Mouse (Mus musculus) MN1 (cell line): ENCODE measurements around the gene Etv3.
"Not testable (repeated sequence)": the region's sequence is repeated elsewhere in the genome, so short reads cannot be mapped to it uniquely, and the experiment has no call there.

Experiments
- DNase-seq: peaks from one replicate; pipeline ENCODE4 v3.0.0-alpha.2; 2016; ENCODE audit warnings: low spot score

Gene Etv3

DNA sequence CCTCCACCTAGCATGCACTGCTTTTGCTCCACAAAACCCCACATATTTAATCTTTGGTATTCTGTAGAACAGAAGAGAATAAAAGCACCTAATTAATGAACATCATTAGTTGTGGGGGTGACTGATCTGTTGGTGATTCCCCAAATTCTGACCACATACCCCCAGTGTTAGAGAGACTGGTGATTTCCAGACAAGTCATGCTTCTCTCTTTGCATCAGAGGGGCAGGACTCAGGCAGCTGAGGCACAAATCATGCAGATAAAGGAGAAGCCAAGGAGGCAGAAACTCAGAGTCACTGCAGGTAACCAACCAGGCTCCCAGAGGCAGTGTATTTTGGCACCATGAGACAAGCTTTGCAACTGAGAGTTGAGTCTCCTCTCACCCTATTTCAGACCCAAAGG is 6.8 kb upstream of the Etv3 start:
- no peak for DNase-seq

DNA sequence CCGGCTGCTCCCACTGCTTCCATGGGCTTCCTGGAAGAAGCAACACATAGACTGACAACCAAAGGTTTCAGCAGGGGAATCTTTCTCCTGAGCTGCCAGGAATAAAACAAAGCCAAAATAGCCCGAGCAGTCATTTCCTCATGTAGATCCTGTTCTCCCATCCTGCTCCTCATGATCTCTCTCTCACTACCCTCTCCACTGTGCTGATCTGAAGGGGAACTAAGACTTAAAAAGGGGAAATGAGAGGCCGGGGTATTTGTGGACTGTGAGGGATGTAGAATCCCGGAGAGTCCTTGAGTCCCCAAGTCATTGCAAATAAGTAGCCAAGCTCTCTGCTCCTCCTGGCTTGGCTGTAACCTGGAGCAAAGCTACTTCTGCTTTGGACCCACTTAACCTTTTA is 4.1 kb upstream of the Etv3 start:
- DNase-seq = no peak

DNA sequence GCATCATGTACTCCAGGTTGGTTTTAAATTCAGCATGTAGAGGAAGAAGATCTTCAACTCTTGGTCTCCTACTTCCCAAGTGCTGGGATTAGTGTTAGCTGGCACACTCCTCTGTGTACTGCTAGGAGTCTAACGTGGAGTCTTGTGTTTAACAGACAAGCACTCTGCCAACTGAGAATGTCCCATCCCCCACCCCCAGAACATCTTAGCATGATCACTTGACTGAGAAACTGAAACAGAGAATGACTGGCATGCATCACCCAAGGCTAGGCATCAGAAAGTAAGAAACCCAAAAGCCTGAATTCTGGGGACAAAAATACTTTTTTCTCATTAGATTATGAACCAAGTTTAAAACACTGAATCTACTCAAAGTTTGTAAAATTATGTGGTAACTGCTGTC is 3.4 kb upstream of the Etv3 start:
- no peak for DNase-seq

DNA sequence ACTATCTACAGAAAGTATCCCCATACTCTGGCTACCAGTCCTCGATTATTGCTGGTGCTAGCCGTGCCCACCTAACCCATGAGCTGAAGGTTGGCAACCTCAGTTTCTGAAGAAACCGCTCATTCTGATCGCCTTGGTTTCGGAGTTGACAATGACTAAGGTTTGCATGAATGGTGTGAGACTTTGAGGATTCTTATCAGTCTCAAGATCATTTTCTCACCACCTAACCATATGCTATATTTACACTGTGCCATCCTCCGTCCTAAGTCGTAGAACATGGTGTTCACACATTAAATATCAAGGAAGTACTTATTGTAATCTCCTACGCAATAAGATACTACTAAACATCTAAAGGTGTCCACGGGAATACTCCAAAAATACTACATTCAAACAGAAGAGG is 1.5 kb upstream of the Etv3 start:
- DNase-seq = no peak

DNA sequence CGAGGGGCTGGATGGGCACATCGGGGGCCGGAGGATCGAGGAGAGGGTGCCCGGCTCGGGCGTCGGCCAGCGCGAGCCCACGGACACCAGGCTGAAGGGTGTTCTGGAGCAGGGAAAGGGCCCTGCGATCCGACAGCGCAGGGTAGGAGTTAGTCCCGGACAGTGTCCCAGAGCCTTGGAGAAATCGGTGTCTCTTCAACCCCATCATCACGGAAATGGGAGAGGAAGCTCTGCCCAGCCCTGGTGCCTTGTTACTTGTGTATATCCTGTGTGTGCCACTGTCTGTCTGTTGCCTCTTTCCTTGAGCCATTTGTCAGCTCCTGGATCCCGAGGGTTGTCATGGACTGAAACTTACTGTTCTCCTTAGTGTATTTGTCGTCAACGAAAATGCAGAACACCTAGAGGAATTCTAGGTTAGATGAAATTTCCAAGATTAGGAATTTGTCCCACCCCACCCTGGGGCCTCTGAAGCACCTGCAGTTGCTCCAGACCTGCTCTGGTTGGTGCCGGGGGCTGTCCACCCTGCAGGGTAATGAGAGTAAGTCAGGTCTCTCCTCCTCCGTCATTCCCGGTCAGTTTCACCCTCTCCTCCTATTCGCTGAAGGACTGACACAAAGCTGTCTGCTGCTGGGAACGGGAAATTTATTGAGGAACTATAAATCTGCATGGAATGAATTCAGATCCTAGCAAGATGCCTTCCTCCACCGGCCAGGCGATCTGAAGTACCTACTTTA is 797 bp downstream of the Etv3 start:
- peak; percentile 45 for DNase-seq

DNA sequence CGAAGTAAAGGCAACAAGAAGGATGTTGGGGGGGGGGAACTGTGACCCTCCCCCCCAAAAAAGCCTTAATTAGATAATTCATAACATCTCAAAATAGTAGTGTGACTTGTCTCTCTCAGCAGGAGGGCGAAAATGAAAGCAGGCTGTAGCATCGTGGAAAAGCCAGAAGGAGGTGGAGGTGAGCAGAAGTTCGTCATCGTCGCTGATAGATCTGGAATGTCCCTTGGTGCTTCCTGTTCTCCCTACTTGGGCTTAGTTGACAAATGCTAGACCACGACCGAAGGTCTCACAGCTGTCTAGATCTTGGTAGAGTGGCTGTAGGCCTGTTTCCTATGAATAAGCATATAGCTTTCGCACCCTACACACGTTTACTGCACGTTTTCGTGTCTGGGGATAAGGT is 1.9 kb downstream of the Etv3 start:
- DNase-seq = no peak

DNA sequence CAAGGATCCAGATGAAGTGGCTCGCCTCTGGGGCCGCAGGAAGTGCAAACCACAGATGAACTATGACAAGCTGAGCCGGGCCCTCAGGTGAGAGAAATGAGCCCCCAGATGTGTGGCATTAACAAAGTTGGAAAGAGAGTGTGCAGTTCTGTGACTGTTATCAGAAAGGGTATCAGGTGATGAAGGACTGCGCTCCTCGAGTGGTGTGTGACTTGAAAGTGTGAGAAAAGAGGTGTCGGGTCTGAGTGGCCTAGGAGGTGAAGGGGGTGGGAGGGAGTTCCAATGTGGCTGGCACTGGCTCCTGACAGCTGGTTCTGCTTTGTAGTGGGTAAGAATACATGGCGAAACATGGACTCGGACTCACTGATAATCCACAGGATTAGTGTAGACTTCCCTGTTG is 2.8 kb downstream of the Etv3 start:
- no peak for DNase-seq

DNA sequence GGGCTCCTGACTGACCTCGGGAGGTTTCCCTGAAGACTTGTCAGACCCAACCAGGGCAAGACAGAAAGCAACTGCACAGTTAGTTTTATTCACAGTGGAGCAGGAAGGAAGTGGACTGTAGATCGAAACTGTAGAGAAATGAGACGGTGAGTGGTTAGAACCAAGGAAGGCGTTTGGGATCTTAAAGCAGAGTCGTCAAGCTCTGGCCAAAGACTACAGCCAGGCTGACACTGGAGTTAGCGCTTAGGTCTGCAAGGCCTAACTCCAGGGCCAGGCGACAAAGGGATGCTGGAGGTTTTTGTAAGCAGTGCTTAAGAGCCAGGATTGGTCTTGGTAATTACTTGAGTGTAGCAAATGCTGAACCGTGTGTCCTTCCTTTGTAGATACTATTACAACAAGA is 3.6 kb downstream of the Etv3 start:
- DNase-seq = no peak

DNA sequence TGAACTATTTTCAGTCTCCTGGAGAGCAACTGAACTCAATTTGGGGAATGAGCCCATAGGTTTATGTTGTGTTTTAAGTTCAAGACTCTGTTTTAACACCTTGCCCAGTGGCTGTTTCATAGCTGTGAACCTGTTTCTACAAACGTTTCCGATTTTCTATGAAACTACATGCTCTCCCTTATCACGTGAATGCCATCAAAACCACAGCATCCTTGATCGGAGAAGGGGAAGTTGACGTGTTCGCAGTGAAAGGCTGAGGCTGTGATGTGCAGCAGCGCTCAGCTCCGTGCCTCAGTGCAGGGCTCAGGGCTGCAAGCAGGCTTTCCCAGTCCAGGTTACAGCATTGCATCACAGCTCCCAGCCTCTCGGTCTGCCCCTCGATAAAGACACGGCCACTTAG is 4.4 kb downstream of the Etv3 start:
- no peak for DNase-seq

DNA sequence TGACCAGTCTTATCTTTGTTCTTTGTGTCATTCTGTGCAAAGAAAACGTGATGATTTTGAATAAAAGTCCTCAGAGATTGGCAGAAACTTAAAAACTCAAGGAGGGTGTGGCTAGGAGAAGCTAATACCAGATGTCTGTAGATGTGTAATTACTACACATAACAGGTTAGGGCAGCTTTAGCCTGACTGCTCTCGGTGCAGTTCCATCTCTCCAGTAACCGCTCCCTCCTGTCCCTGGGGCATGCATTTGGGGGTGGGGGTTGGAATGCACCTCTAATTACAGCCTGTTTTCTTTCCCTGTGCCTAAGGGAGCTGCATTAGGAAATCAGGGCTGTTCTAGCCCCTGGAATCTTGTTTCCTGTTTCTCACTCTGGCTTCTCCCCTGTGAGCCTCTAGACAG is 5.0 kb downstream of the Etv3 start:
- no peak for DNase-seq

DNA sequence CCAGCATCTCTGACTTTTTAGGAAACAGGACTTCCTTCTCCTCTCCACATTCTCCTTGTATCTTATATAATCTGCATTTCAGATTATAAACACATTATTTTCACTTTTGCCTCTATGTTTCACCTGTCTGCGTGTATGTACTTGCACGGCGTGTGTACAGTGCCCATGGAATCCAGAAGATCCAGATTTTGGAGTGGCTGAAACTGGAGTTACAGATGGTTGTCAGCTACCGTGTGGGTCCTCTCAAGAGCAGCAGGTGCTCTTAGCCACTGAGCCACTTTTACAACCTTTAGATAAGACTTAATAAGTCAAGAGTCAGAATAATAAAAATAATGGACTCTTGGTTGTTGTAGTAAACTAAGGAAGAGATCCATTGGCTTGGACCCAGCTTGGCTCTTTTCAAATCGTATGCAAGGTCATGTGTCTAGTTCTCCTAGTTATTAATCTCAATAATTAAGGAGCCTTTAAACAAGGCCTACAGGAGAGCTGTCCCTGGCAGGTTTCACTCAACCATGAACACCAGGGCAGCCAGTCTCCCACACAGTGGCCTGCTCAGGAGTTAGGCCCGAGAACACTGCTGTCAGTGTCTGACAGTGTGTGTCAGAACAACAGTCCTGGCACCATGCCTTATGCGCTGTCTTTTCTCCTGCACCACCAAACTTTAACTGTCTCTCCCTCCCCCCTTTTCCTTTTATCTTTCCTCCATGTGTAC is 8.6 kb downstream of the Etv3 start:
- DNase-seq = no peak

DNA sequence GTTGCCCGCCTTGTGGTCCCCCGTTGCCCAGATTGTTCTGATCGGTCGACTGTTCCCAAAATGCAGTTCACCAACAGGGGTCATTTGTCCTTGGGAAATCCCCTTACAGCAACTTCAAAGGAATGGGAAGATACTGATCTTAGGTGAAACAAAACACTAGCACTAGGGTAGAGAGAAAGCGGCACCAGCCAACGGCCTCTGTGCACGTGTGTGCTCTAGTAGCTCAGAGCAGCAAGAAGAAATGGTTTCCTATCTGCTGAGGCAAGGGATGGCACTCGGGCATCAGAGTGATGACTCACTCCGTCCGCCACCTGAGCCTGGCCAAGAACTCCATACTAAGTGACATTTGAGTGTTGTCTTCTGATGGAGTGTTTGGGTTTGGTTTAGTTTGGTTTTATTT is 12.8 kb downstream of the Etv3 start:
- DNase-seq = no peak

DNA sequence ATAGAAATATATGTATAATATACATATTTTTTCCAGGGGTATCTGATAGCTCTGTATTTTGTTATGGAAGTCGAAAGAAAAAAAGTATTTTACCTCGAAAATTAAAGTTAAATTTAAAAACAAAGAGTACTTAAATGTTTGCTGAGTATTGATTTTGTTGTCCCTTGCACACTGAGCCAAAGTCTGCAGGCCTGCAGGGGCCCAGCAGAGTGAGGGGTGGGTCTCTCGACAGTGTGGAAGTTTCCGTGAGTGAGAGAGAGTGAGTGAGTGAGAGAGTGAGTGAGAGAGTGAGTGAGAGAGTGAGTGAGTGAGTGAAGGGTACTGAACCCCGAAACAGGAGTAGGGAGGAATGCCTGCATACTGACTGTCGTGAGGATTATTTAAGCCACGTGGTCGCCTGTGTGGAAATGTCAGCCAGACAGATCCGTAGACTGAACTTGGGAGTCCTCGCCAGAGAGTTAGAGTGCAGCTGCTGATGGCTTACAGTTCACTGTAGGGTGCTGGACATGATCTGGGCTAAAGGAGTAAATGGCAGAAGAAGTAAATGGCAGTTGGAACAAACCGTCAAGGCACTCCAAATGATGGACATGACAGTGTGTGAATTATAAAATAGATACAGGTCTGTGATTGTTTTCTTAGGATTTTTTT is 14.9 kb downstream of the Etv3 start:
- DNase-seq = no peak

DNA sequence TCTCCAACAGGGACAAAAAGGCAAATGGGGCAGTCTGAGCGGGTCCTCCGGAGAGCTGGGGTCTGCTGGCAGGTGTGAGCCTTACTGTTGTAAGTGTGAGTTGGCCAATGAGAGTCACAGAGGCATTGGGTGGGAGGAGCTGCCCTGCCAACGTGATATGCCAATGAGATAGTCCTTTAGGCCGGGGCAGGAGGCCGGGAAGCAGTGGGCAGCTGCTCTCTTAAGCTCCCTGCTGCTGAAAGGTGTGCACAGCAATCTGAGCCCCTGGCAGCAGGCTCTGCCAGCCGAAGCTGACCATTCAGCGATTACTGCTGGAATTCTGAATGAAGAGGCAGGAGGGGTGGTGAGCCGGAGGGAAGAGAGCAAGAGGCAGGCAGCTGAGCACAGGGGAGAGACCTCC is 15.5 kb downstream of the Etv3 start:
- DNase-seq = no peak

DNA sequence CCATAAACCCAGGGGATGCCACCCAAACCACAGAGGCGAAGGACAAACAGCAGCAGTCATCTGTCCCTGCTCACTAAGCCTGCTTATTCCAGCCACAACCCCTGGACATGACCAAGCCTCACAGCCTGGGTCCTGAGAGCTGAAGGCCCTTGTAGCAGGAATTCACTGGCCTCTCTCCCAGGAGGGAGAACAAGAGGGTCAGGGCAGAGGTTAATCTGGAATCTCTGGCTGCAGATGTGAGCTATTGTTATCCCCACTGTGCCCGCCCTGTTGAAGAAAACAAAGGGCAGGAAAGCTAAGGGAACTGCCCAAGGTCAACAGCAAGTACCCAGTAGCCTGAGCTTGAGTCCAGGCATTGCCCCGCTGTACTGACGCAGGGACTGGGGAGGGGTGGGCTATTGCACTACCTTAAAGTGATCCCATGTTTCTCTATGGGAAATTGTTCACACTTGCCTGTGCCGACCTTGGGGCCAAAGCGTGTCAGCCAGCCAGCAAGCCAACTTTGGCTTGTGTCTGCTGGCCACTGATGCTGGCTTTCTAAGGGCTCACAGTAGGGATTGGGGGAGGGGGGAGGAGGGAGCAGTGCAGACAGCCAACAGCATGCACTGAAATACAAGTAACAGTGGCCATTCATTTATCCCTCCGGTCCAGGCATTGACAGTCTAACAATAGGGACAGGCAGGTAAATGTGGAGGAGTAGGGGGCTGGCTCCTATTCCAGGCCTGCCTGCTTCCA is 17.4 kb downstream of the Etv3 start:
- DNase-seq = no peak

DNA sequence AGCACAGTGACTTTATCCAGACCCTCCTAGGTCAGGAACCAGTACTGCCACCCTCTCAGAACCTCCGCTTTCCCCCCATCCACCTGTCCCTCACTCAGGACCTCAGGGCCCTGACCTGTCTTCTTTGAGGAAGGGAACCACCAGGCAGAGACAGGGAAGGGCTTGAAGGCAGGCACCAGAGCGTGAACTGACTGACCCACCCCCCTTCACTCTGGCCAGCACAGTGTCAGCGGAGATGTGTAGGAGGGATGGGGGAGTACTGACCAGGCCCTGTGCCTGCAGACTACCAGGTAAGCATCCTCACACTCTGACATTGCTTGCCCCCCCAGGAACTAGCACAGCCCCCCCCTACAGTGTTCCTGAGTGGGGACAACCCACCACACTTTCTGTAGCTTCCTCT is 20.3 kb downstream of the Etv3 start:
- DNase-seq = no peak

DNA sequence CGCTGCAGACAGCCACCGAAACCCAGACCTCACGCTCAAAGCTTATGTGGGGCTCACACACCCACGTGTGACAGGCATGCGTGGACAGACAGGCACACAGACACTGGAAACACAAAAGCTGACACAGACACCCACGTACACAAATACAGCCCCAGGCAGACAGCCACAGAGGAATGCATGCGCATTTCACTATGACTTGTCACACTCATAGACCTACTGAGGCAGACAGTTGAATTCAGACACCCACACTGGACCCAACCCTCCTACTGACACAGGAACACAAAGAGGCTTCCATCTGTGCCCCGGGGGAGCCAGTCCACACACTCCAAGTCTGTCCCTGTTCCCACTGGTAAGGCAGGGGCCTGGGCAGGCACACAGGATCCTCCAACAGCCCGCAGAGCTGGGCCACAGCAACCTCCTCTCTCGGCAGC is 21.1 kb downstream of the Etv3 start:
- DNase-seq = no peak

DNA sequence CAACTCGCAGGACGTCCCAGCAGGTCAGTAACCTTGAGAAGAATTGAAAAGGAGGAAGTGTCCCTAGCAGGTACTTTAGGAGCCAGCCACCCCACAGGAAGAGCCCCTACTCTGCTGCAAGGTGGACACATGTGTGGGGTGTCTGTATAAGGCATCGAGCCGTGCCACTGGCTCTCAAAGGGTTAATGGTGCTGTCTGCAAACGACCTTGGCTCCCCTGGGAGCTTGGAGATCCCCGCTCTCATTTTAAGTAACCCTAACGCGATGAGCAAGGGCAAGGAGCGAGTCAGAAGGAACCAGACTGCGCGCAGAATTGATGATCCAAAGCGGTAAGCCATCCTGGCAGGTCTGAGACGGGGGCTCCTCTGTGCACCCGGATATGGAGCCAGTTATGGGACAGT is 24.7 kb downstream of the Etv3 start:
- DNase-seq = no peak

DNA sequence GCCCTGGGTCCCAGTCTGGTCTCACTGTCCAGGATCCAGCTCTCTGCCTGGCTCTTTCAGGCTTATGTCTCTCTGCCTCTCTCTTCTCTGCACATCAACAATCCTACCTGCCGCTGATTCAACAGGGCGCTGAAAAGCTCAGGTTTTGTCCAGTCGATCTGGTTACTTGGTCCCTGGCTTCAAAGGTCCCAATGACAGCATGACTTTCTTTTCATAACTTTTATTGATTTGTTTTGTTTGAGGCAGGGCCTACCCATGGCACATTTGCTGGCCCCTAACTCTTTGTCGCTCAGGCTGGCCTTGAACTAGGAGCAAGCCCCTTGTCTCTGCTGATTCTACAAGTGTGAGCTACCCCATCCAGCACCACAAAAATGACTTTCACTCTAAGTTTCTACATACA is 27.1 kb downstream of the Etv3 start:
- DNase-seq = no peak

DNA sequence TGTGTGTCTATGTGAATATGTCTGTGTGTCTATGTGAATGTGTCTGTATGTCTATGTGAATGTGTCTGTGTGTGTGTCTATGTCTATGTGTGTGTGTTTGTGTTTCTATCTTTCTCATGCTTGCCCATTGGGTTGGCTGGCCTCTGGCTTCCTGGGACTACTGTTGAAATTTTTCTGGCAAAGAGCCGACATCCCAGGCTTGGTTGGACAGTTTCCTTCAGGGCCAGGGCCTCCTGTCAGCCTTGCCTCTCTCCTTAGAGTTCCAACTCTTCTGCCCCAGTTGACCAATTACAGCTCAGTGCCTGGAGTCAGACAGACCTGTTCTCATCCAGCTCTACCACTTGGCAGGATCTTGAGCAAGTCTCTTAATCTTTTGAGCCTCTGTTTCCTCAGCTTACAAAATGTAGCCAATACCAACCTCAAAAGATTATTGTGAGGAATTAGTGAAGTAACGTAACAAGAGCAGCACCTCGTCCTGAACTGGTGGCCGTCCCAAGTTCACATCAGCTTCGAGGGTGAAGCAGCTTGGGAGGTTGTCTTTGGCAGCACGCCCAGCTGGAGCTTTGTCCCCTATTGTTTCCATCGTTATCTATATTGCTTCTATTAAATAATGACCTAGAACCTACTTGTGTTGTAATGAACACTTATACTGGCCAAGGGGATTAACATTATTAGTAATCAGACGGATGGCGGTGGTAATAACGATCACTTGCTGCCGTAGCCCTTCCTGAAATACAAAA is 28.2 kb downstream of the Etv3 start:
- DNase-seq = no peak

DNA sequence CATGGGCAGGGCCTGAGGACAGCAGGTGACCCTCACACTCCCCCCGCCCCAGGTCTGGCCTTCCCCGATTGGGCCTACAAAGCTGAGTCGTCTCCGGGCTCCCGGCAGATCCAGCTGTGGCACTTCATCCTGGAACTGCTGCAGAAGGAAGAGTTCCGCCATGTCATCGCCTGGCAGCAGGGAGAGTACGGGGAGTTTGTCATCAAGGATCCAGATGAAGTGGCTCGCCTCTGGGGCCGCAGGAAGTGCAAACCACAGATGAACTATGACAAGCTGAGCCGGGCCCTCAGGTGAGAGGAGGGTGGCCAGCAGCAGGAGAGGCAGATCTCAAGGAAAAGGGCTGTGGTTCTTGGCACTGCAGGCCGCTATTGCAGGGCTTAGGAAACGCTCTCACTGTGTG is 29.7 kb downstream of the Etv3 start:
- DNase-seq = not testable (repeated sequence)

DNA sequence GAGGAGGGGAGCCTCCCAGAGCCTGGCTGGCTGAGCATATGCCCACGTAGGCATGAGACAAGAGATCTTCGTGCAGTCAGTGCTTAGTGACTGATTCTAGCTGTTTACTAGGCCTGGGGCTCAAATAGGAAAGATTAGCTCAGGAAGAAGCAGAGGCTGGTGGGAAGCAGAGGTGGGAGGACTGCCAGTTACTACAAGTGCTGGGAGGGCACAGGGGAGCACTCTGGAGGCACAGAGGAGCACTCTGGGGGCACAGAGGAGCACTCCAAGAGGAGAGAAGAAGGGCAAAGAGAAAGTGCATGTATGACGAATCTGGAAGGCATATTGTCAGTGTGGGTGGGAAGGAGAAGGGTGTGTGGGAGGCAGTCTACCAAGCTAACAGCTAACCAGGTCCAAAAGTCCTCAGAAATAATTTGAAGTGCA is 30.9 kb downstream of the Etv3 start:
- DNase-seq = no peak
